Mouse (Mus musculus): ENCODE data around the gene Tcaim.

- TF ChIP-seq CTCF (IDR thresholded peaks at IDR 0.05; ENCODE audit: borderline replicate concordance, insufficient read depth, low read length): no peak
- TF ChIP-seq POLR2A (IDR thresholded peaks at IDR 0.05; ENCODE audit: low read depth, low read length): no peak
These were observed 67.3 kb downstream of the Tcaim start for GRCm38 (mm10) chr9:122872595-122872994.
